Mouse (Mus musculus) intestine, embryonic 16.5 days (tissue): Measurements from ENCODE around the gene Gng7. TPM values are rescaled to one million over a fixed set of nuclear protein-coding genes. Genes with fewer than 3 reads are reported as not detected.
"Not testable (repeated sequence)": the region's sequence is repeated elsewhere in the genome, so short reads cannot be mapped to it uniquely, and the experiment has no call there.

Experiments used
- ATAC-seq: fragments of 200-750 bp; cut with Nextera tagmentation; 2 replicates; pipeline ENCODE4 v1.8.0; 2017; ENCODE audit warnings: moderate TSS enrichment, moderate library complexity
- H3K27ac ChIP-seq: fragments of 300-500 bp; sonication (generic); 2 replicates; pipeline ENCODE4 v1.5.1; 2014; ENCODE audit warnings: mild to moderate bottlenecking, low read length
- H3K27me3 ChIP-seq: fragments of 300-500 bp; sonication (generic); replicated peaks from 2 replicates; pipeline ENCODE4 v1.6.1; 2014; ENCODE audit warnings: low read length, control low read depth, mixed read lengths; ENCODE audit not compliant: control insufficient read depth, insufficient read depth
- H3K36me3 ChIP-seq: fragments of 300-500 bp; sonication (generic); 2 replicates; pipeline ENCODE4 v1.6.1; 2014; ENCODE audit warnings: low read length, control low read depth; ENCODE audit not compliant: control insufficient read depth, insufficient read depth
- H3K4me1 ChIP-seq: fragments of 300-500 bp; sonication (generic); 2 replicates; pipeline ENCODE4 v1.6.1; 2014; ENCODE audit warnings: low read length, control low read depth, mixed read lengths; ENCODE audit not compliant: control insufficient read depth, insufficient read depth
- H3K4me2 ChIP-seq: fragments of 300-500 bp; sonication (generic); 2 replicates; pipeline ENCODE4 v1.6.1; 2014; ENCODE audit warnings: low read depth, low read length, control low read depth
- H3K4me3 ChIP-seq: fragments of 300-500 bp; sonication (generic); 2 replicates; pipeline ENCODE4 v1.5.1; 2014; ENCODE audit warnings: mild to moderate bottlenecking, low read length
- H3K9ac ChIP-seq: fragments of 300-500 bp; sonication (generic); 2 replicates; pipeline ENCODE4 v1.6.1; 2014; ENCODE audit warnings: low read depth, low read length
- H3K9me3 ChIP-seq: fragments of 300-500 bp; sonication (generic); 2 replicates; pipeline ENCODE4 v1.6.1; 2016; ENCODE audit warnings: low read length, control low read depth; ENCODE audit not compliant: control insufficient read depth
- WGBS: fragments of 180-500 bp; shearing (Covaris S2); extraction: QIAGEN DNeasy Blood & Tissue Kit; methylation state at CpG from one replicate; pipeline ENCODE4 v1.1.7; 2014; 5-methylcytosine and 5-hydroxymethylcytosine counted together
- polyA plus RNA-seq: library from polyadenylated mRNA; unstranded; fragments of >200 nt; fragmentation: Nextera tagmentation; extraction: Ambion mirVana; gene quantifications from 2 replicates; pipeline ENCODE4 v1.2.1, GENCODE M21; 2015

The Gng7 gene
- polyA plus RNA-seq = 3.6 and 4.0 TPM in 2 replicates

GRCm38 (mm10) chr10:81014393-81015384 is at the start of gene Gng7:
Gng7 (minus strand) TSS chr10:81014945.
- Histone ChIP-seq H3K27ac (no peak within 1 kb of the TSS), H3K36me3 (no peaks in the 10 kb centered on the region), H3K4me3 (peak within 1 kb of the TSS; percentile 47), H3K9me3 (no peaks in the 10 kb centered on the region), H3K4me2 (peak within 1 kb of the TSS; percentile 67), H3K27me3 (no peaks in the 10 kb centered on the region), H3K9ac (peak within 1 kb of the TSS; percentile 42), H3K4me1 (no peaks in the 10 kb centered on the region)
- 9% methylated on average over 31 of the region's 31 CpGs for WGBS
- ATAC-seq = peak; percentile 97

DNA sequence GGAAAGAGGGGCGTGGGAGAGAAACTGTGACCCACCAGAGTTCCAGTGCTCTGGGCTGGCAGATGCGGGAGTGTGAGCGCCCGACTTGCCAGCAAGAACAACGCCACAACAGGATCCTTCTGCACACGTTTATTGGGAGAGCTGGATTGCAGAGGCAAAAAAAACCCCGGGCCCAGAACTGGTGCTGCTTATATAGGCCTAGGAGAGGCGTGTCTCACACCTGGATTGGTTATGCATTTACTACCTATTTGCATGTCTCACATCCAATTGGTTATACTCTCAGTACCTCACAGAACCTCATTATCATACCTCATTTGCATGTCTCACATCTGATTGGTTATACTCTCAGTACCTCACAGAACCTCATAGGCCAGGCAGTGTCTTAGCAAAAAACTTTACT is 49.8 kb upstream of the Gng7 start:
- H3K27me3 ChIP-seq, H3K9ac ChIP-seq, H3K27ac ChIP-seq, H3K9me3 ChIP-seq, H3K36me3 ChIP-seq, H3K4me3 ChIP-seq, H3K4me1 ChIP-seq, H3K4me2 ChIP-seq, ATAC-seq: not testable (repeated sequence)
- WGBS = 83% methylated on average over 8 of the region's 8 CpGs

DNA sequence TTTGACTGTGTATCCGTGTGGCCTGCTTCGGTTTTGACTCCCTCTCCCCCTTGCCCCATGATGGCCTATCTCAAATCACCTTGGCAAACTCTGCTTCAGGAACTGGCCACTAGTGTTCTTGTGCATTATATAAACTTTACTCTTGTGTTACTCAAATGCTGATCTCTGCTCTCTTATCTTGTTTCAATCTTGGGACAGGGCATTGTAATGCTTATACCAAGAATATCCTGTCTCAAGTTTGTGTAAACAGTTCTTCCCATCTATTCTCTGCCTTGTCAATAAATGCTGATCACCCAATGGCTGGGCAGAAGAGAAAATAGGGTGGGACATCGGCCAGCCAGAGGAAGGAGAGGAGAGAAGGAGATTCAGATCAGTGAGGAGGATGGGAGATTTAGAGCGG is 48.0 kb upstream of the Gng7 start:
- ATAC-seq = no peak
- H3K27ac ChIP-seq = no peak overlapping the region
- 54% methylated on average over 4 of the region's 4 CpGs for WGBS

GRCm38 (mm10) chr10:81059603-81060543 is 45.1 kb upstream of the Gng7 start, which contains the start of gene Sgta:
Sgta (minus strand) TSS chr10:81060181.
- peak within 1 kb of the TSS; percentile 41 for H3K27ac ChIP-seq
- under 1% methylated on average over 48 of the region's 48 CpGs for WGBS
- peak; percentile 95 for ATAC-seq

More for the DNA sequence above, 48.0 kb upstream of the Gng7 start:
- no peaks in the 10 kb centered on the region for H3K27me3 ChIP-seq
- H3K9ac ChIP-seq = no peak overlapping the region
- peaks cover 15% of the 10 kb centered on the region for H3K4me1 ChIP-seq
- H3K4me3 ChIP-seq = no peak overlapping the region
- H3K4me2 ChIP-seq = no peak overlapping the region
- no peaks in the 10 kb centered on the region for H3K9me3 ChIP-seq
- H3K36me3 ChIP-seq = 0 out of 2 replicates have a peak, but pooled peaks cover 1% of the 10 kb centered on the region

DNA sequence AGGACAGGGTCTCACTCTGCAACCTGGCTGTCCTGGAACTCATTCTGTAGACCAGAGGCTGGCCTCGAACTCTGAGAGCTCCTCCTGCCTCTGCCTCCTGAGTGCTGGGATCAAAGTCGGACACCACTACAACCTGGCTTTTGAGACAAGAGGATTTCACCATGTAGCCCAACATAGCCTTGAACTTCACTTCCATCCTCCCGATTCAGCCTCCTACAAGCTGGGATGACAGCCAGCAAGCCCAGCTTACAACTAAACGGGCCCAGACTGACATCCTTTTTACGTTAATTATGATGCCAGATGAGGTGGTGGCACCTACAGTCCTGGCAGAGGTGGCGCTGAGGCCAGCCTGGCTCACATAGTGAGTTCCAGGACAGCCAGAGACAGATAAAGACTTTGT is 44.2 kb upstream of the Gng7 start:
- no peaks in the 10 kb centered on the region for H3K9me3 ChIP-seq
- H3K4me3 ChIP-seq = peak overlapping the region; percentile 78
- ATAC-seq = no peak
- peaks cover 15% of the 10 kb centered on the region for H3K4me1 ChIP-seq
- no peak overlapping the region for H3K27ac ChIP-seq
- H3K27me3 ChIP-seq = no peaks in the 10 kb centered on the region
- H3K36me3 ChIP-seq = 0 out of 2 replicates have a peak, but pooled peaks cover 3% of the 10 kb centered on the region
- peak overlapping the region; percentile 93 for H3K4me2 ChIP-seq
- WGBS = 84% methylated on average over 6 of the region's 6 CpGs
- H3K9ac ChIP-seq = peak overlapping the region; percentile 85

More at GRCm38 (mm10) chr10:81059603-81060543, 45.1 kb upstream of the Gng7 start, which contains the start of gene Sgta:
- Histone ChIP-seq H3K4me3 (peak within 1 kb of the TSS; percentile 78), H3K27me3 (no peaks in the 10 kb centered on the region), H3K4me1 (peaks cover 15% of the 10 kb centered on the region), H3K9me3 (no peaks in the 10 kb centered on the region), H3K9ac (peak within 1 kb of the TSS; percentile 85), H3K4me2 (peak within 1 kb of the TSS; percentile 93), H3K36me3 (0 out of 2 replicates have a peak, but pooled peaks cover 3% of the 10 kb centered on the region)

DNA sequence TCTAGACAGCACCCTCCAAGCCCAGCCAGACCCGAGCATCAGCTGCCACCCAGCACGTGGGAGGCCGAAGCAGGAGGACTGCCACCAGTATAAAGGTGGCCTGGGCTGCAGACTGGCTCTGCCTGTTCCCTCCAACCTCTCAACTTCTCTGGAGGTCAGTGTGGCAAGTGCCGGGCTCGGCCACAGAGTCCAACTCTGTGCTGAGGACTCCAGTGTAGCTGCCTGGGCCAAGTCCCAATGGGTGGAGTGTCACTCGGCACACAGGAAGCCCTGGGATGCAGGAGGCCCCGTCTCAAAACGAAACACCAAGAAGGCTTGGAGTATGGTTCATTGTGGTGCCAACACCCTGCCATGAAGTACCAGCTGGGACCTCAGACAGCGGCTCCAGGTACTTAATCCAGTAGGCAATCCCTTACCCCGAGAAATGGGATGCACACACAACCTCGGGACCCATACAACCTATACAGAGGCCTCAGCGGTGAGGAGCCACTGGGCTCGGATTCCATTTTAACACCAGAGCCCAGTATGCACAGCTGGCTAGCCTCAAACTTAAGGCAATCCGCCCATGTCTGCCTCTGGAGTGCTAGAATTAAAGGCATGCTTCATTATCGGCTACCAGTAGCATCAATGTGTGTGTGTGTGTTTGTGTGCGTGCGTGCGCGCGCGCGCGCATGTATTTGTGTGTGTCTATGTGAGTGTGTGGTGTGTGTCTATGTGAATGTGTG is 42.8 kb upstream of the Gng7 start:
- H3K4me3 ChIP-seq = no peak overlapping the region
- no peak for ATAC-seq
- no peak overlapping the region for H3K4me2 ChIP-seq
- H3K27me3 ChIP-seq = no peaks in the 10 kb centered on the region
- peaks cover 15% of the 10 kb centered on the region for H3K4me1 ChIP-seq
- H3K9me3 ChIP-seq = no peaks in the 10 kb centered on the region
- WGBS = 89% methylated on average over 23 of the region's 23 CpGs
- no peak overlapping the region for H3K9ac ChIP-seq
- no peak overlapping the region for H3K27ac ChIP-seq
- 0 out of 2 replicates have a peak, but pooled peaks cover 3% of the 10 kb centered on the region for H3K36me3 ChIP-seq

DNA sequence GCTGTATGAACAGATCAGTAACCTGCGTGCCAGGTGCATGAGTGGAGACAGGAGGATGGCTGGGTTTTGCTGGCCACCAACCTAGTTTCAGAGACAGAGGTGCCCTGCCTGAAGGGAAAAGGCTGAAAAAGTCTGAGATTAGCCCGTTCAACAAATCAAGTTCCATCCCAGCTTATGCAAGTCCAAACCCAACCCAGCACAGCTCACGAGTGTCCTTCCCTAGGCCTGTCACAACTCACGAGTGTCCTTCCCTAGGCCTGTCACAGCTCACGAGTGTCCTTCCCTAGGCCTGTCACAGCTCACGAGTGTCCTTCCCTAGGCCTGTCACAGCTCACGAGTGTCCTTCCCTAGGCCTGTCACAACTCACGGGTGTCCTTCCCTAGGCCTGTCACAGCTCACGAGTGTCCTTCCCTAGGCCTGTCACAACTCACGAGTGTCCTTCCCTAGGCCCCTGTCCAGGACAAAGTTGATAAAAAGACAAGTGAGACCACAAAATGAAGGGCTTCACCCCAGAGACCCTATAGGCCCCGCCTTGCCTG is 41.1 kb upstream of the Gng7 start:
- ATAC-seq = not testable (repeated sequence)

DNA sequence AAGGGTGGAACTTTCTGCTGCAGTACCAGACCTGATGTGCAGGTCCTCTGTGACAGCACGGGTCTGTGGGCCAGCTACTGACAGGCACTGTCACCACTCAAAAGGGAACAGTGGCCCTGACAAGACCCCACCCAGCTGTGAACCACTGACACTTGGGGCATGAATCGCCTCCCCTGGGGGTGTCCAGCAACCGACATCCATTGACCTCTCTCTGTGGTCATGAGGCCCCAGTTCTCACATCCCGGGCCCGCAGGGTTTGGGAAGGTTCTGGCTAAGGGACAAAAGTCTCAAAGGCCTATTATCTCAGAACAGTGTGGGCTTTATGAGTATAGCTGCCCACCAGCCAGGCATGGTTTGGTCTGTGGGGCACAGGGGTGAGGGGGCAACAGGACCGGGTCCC is 40.4 kb upstream of the Gng7 start:
- H3K27ac ChIP-seq = no peak overlapping the region
- 83% methylated on average over 6 of the region's 6 CpGs for WGBS

More for the DNA sequence above, 41.1 kb upstream of the Gng7 start:
- not testable (repeated sequence) for H3K27ac ChIP-seq, H3K4me3 ChIP-seq, H3K27me3 ChIP-seq, H3K9me3 ChIP-seq, H3K4me2 ChIP-seq
- 83% methylated on average over 11 of the region's 11 CpGs for WGBS
- Histone ChIP-seq H3K36me3 (peaks cover 18% of the 10 kb centered on the region), H3K9ac (peak overlapping the region; percentile 6; the same call in 1 of the 2 replicates), H3K4me1 (peaks cover 15% of the 10 kb centered on the region)

More for the DNA sequence above, 40.4 kb upstream of the Gng7 start:
- no peak for ATAC-seq
- H3K4me3 ChIP-seq = no peak overlapping the region
- H3K36me3 ChIP-seq = peaks cover 20% of the 10 kb centered on the region
- H3K27me3 ChIP-seq = no peaks in the 10 kb centered on the region
- no peak overlapping the region for H3K9ac ChIP-seq
- H3K4me2 ChIP-seq = no peak overlapping the region
- peaks cover 15% of the 10 kb centered on the region for H3K4me1 ChIP-seq
- no peaks in the 10 kb centered on the region for H3K9me3 ChIP-seq
